Mouse (Mus musculus): ENCODE data around the gene Letmd1. TPM values are rescaled to one million over a fixed set of nuclear protein-coding genes. Genes with fewer than 3 reads are reported as not detected.

Letmd1 gene
- 78.1 and 78.7 TPM in 2 replicates for polyA plus RNA-seq (2012; rRNA removed)

DNA sequence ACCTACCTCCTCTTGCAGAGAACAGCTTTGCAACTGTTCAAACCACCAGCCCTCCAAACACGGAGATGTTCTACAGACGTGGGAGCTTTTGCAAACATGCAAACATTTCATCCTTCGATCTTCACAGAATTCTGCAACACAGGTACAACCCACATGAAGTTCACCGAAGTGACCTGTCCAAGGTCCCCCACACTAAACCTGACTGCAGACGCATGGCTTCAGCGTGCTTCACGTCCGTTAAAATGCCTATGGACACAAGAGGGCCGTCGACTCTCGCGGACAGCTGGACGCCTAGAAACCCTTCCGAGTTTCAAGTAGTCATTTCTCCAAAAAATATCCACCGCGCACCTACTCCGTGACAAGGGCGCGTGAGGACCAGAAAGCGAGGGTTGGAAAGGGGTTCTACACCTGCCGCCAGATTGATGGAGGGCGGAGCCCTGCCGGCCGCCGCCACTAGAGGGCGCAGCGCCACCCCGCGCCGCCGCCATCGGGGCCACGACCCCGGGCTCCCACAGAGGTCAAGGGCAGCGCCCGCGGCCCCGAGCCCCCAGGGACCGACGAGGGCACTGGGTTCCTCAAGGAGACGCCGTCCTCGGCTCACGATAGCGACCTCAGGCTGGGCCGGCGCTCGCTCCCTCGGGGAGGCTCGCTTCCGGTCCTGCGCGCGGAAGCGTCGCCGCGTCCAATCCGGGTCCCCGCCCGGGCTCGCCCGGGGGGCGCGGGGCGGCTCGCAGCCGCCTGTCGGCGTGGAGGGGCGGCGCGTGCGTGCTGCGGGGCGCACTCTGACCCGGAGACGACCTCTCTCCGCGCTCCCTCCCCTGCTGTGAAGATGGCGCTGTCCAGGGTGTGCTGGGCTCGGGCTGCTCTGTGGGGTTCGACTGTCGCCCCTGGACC is at the start of gene Letmd1:
Gene Letmd1 (plus strand): TSS at position 729 of the 894 bp plus-strand sequence.

DNA sequence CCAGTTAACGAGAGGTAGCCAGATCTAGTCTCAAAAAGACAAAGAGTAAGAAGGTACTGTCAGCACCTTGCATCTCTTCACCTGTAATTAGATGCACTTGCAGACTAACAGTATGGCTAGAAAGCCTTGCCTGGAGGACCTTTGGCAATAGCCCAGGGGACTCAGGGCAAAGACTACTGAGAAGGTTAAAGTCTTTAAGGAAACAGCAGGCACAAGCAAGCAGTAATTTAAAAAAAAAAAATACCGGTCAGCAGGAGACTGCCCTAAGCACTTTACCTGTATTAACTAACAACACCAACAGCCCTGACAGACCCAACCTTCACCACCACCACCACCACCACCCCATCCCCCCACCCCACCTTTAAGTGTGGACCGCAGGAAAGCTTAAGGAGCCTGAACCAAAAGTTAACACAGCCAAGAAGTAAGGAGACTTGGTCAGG is 47.0 kb upstream of the Letmd1 start, which contains the start of gene Gm5475:
Gene Gm5475 (plus strand): TSS at position 390 of the 440 bp plus-strand sequence.

DNA sequence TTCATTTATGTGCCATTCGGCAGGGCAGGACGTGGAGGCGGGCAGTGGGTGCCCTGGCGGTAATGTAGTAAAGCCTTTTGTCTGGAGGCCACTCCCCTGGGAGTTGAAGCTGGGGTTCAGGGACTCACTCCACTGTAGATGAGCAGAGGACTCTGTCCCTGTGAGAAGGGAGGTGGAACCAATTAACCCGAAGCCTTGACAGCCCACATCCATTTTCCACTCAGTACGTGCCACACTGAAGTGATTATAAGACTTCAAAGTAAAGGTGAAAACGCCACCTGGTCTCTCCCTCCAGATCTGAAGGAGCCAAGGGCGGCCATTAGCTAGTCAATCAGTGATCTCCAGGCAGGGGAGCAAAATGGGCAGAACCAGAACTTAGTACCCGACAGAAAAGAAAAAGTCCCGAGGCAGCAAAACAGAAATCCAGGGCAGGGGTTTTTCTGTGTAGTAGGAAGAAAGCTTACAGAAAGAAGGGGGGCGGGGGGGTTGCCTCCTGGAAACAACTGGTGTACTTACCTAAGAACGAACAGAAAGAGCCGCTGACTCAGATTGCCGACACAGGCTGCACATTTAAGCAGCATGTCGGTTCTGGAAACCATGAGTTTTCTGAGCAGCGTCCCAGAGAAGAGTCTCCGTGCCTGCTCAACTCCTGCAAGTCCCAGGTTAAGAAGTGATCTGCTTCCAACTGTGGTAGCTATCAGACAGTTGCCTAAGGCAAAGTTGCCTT is 44.3 kb upstream of the Letmd1 start, which contains the start of gene Slc11a2:
Gene Slc11a2 (minus strand): TSS at position 677 of the 727 bp plus-strand sequence.

DNA sequence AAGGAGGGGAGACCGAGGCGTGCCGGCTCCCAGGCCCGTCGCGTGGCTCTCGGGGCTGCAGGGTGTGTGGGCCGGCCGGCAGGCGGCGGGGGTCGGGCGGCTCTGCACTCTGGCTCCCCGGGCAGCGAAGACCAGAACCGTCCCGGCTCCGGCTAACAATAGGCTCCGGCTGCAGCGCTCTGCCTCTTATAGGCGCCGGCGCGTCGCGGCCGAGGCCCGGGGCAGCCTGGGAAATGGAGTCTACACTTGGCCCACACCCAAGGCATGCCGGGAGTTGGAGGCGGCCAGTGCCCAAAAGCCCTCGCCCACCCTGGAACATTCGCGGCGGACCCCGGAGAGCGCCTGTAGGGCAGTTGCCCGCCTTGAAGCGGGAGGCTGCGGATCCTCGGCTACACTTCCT is 26.3 kb downstream of the Letmd1 start, which contains the start of gene Csrnp2:
Gene Csrnp2 (minus strand): TSS at position 387 of the 400 bp plus-strand sequence.

Other genes starting within 250 kb of the Letmd1 start
- 17.9 and 18.9 TPM in 2 replicates for gene Atf1, start 241.2 kb upstream of the Letmd1 start, polyA plus RNA-seq (2012; rRNA removed)
- not detected in 2 replicates for gene Tmprss12, start 188.2 kb upstream of the Letmd1 start, polyA plus RNA-seq (2012; rRNA removed)
- gene Mettl7a1, start 164.9 kb upstream of the Letmd1 start, polyA plus RNA-seq (2012; rRNA removed): 12.4 and 13.8 TPM in 2 replicates
- gene Mettl7a3, start 134.1 kb upstream of the Letmd1 start, polyA plus RNA-seq (2012; rRNA removed): 0.11 and 0.30 TPM in 2 replicates
- gene Methig1, start 115.9 kb upstream of the Letmd1 start, polyA plus RNA-seq (2012; rRNA removed): 0.08 TPM in 1 of 2 replicates, not detected in the other
- not detected in 2 replicates for gene Mettl7a2, start 115.8 kb upstream of the Letmd1 start, polyA plus RNA-seq (2012; rRNA removed)
- not detected in 2 replicates for gene Higd1c, start 104.5 kb upstream of the Letmd1 start, polyA plus RNA-seq (2012; rRNA removed)
- gene Gm5475, start 46.9 kb upstream of the Letmd1 start, polyA plus RNA-seq (2012; rRNA removed): 0.02 and 0.04 TPM in 2 replicates
- gene Slc11a2, start 44.0 kb upstream of the Letmd1 start, polyA plus RNA-seq (2012; rRNA removed): 36.7 and 39.2 TPM in 2 replicates
- gene Csrnp2, start 26.5 kb downstream of the Letmd1 start, polyA plus RNA-seq (2012; rRNA removed): 30.1 and 33.6 TPM in 2 replicates
- gene Tfcp2, start 83.0 kb downstream of the Letmd1 start, polyA plus RNA-seq (2012; rRNA removed): 29.9 and 31.3 TPM in 2 replicates
- gene Pou6f1, start 131.0 kb downstream of the Letmd1 start, polyA plus RNA-seq (2012; rRNA removed): 91.2 and 101 TPM in 2 replicates
- gene Dazap2, start 146.3 kb downstream of the Letmd1 start, polyA plus RNA-seq (2012; rRNA removed): 142 and 172 TPM in 2 replicates
- 3.6 and 5.2 TPM in 2 replicates for gene Smagp, start 167.9 kb downstream of the Letmd1 start, polyA plus RNA-seq (2012; rRNA removed)
- 2.0 TPM in 2 replicates for gene Bin2, start 200.5 kb downstream of the Letmd1 start, polyA plus RNA-seq (2012; rRNA removed)
- gene Cela1, start 218.9 kb downstream of the Letmd1 start, polyA plus RNA-seq (2012; rRNA removed): 0.54 and 1.4 TPM in 2 replicates

Data from central nervous system, embryonic 14 days (tissue).